Mouse (Mus musculus) kidney, adult 2 months (tissue): ENCODE data around the gene Aacs. TPM values are rescaled to one million over a fixed set of nuclear protein-coding genes. Genes with fewer than 3 reads are reported as not detected.

Source experiments
- DNase-seq: peaks from one replicate; pipeline ENCODE4 v3.0.0; 2021
- H3K27ac ChIP-seq: fragments of 200-500 bp; 2 replicates; pipeline ENCODE4 v1.5.1; 2012; ENCODE audit warnings: low read depth, low read length, control low read depth, inconsistent platforms; ENCODE audit not compliant: insufficient read depth
- H3K27me3 ChIP-seq: fragments of 200-500 bp; replicated peaks from 2 replicates; pipeline ENCODE4 v1.6.1; 2012; ENCODE audit warnings: mild to moderate bottlenecking, moderate library complexity, low read length, inconsistent platforms; ENCODE audit not compliant: control insufficient read depth, insufficient read depth
- H3K36me3 ChIP-seq: fragments of 200-500 bp; 2 replicates; pipeline ENCODE4 v1.6.1; 2012; ENCODE audit warnings: mild to moderate bottlenecking, moderate library complexity, low read length, inconsistent platforms; ENCODE audit not compliant: control insufficient read depth, insufficient read depth
- H3K4me1 ChIP-seq: fragments of 200-500 bp; 2 replicates; pipeline ENCODE4 v1.6.1; 2011; ENCODE audit warnings: low read length; ENCODE audit not compliant: control insufficient read depth, insufficient read depth
- H3K4me3 ChIP-seq: fragments of 200-500 bp; 2 replicates; pipeline ENCODE4 v1.5.1; 2011; ENCODE audit warnings: mild to moderate bottlenecking, low read depth, low read length, control low read depth; ENCODE audit not compliant: insufficient read depth
- CTCF ChIP-seq: fragments of 200-500 bp; conservative IDR thresholded peaks from 2 replicates; pipeline ENCODE4 v1.5.1; 2011; ENCODE audit warnings: low read depth, mild to moderate bottlenecking, control low read depth, low read length, moderate library complexity, mixed read lengths; ENCODE audit not compliant: insufficient read depth, insufficient read length
- POLR2A ChIP-seq: fragments of 200-500 bp; IDR thresholded peaks from one replicate; pipeline ENCODE4 v1.6.1; 2011; ENCODE audit warnings: low read depth, low read length, control low read depth
- WGBS: fragments of 180-500 bp; shearing (Covaris S2); methylation state at CpG from one replicate; pipeline ENCODE4 v1.1.7; 2018; 5-methylcytosine and 5-hydroxymethylcytosine counted together
- polyA plus RNA-seq: library from polyadenylated mRNA; depleted of rRNA; stranded (reverse); fragments of >200 nt; gene quantifications from 2 replicates; pipeline ENCODE4 v1.2.3, GENCODE M21; 2012

Aacs gene
- polyA plus RNA-seq, 1 experiment, result 102 TPM

GRCm38 (mm10) chr5:125448631-125449030 lies 27.0 kb upstream of the Aacs start:
- Histone ChIP-seq H3K4me1 (no peaks in the 10 kb centered on the region), H3K36me3 (no peaks in the 10 kb centered on the region), H3K27ac (no peak overlapping the region), H3K27me3 (no peaks in the 10 kb centered on the region), H3K4me3 (no peak overlapping the region)
- TF ChIP-seq CTCF (no peak), POLR2A (no peak)
- WGBS, result 87% methylated on average over 4 of the region's 4 CpGs
- DNase-seq, result no peak

GRCm38 (mm10) chr5:125449306-125449705 lies 26.3 kb upstream of the Aacs start:
- no peak for TF ChIP-seq POLR2A
- TF ChIP-seq CTCF, result no peak
- H3K36me3 ChIP-seq, result no peaks in the 10 kb centered on the region
- no peak for DNase-seq
- H3K27ac ChIP-seq, result no peak overlapping the region
- no peak overlapping the region for H3K4me3 ChIP-seq
- 68% methylated on average over 5 of the region's 5 CpGs for WGBS
- H3K27me3 ChIP-seq, result no peaks in the 10 kb centered on the region
- no peaks in the 10 kb centered on the region for H3K4me1 ChIP-seq

GRCm38 (mm10) chr5:125452573-125452972 lies 23.0 kb upstream of the Aacs start:
- no peak overlapping the region for H3K27ac ChIP-seq
- no peak overlapping the region for H3K4me3 ChIP-seq
- TF ChIP-seq POLR2A, result no peak
- TF ChIP-seq CTCF, result no peak
- no peak for DNase-seq
- no peaks in the 10 kb centered on the region for H3K4me1 ChIP-seq
- WGBS, result 90% methylated on average over 9 of the region's 9 CpGs
- no peaks in the 10 kb centered on the region for H3K27me3 ChIP-seq
- H3K36me3 ChIP-seq, result no peaks in the 10 kb centered on the region

- no peaks in the 10 kb centered on the region for H3K4me1 ChIP-seq
- H3K27me3 ChIP-seq, result no peaks in the 10 kb centered on the region
- TF ChIP-seq POLR2A, result no peak
- no peak for TF ChIP-seq CTCF
- WGBS, result 85% methylated on average over 6 of the region's 6 CpGs
- no peak overlapping the region for H3K27ac ChIP-seq
- DNase-seq, result no peak
- no peak overlapping the region for H3K4me3 ChIP-seq
- H3K36me3 ChIP-seq, result no peaks in the 10 kb centered on the region
Observed at GRCm38 (mm10) chr5:125456100-125456499, 19.5 kb upstream of the Aacs start.

- Histone ChIP-seq H3K4me1 (no peaks in the 10 kb centered on the region), H3K27ac (no peak overlapping the region), H3K4me3 (no peak overlapping the region), H3K27me3 (no peaks in the 10 kb centered on the region), H3K36me3 (no peaks in the 10 kb centered on the region)
- WGBS, result 91% methylated on average over 6 of the region's 6 CpGs
- no peak for DNase-seq
- TF ChIP-seq CTCF (no peak), POLR2A (no peak)
Observed at GRCm38 (mm10) chr5:125457538-125457937, 18.1 kb upstream of the Aacs start.

- no peaks in the 10 kb centered on the region for H3K27me3 ChIP-seq
- H3K4me3 ChIP-seq, result no peak overlapping the region
- DNase-seq, result no peak
- TF ChIP-seq CTCF (no peak; the same call in 1 of the 2 replicates), POLR2A (no peak)
- peaks cover 6% of the 10 kb centered on the region; the same call in 1 of the 2 replicates for H3K4me1 ChIP-seq
- no peaks in the 10 kb centered on the region for H3K36me3 ChIP-seq
- H3K27ac ChIP-seq, result no peak overlapping the region
- 83% methylated on average over 3 of the region's 3 CpGs for WGBS
Observed at GRCm38 (mm10) chr5:125460574-125460973, 15.0 kb upstream of the Aacs start.

GRCm38 (mm10) chr5:125461868-125462445 lies 13.7 kb upstream of the Aacs start:
- H3K4me3 ChIP-seq, result no peak overlapping the region
- peaks cover 6% of the 10 kb centered on the region; the same call in 1 of the 2 replicates for H3K4me1 ChIP-seq
- H3K27me3 ChIP-seq, result no peaks in the 10 kb centered on the region
- WGBS, result 28% methylated on average over 10 of the region's 10 CpGs
- TF ChIP-seq CTCF (peak; percentile 87), POLR2A (no peak)
- H3K36me3 ChIP-seq, result no peaks in the 10 kb centered on the region
- DNase-seq, result peak; percentile 84
- no peak overlapping the region for H3K27ac ChIP-seq

GRCm38 (mm10) chr5:125465192-125465591 lies 10.4 kb upstream of the Aacs start:
- WGBS, result 24% methylated on average over 7 of the region's 7 CpGs
- no peak overlapping the region for H3K4me3 ChIP-seq

More at GRCm38 (mm10) chr5:125465192-125465591, 10.4 kb upstream of the Aacs start:
- Histone ChIP-seq H3K36me3 (no peaks in the 10 kb centered on the region), H3K4me1 (peaks cover 8% of the 10 kb centered on the region; the same call in 1 of the 2 replicates), H3K27ac (peak overlapping the region; percentile 74), H3K27me3 (no peaks in the 10 kb centered on the region)
- no peak for TF ChIP-seq CTCF
- no peak for DNase-seq
